Mouse (Mus musculus) right cerebral cortex, postnatal 36 days (tissue): Measurements from ENCODE around the gene Pard3.
A peak's percentile ranks its signal among the peaks of the same experiment; 100 is the strongest.

Experiments
- DNase-seq, 2 experiments: peaks; one replicate each; pipeline ENCODE4 v3.0.0; 2022; ENCODE audit warnings: low spot score in 2 of 2, mixed read lengths in 1 of 2

Pard3 gene

DNA sequence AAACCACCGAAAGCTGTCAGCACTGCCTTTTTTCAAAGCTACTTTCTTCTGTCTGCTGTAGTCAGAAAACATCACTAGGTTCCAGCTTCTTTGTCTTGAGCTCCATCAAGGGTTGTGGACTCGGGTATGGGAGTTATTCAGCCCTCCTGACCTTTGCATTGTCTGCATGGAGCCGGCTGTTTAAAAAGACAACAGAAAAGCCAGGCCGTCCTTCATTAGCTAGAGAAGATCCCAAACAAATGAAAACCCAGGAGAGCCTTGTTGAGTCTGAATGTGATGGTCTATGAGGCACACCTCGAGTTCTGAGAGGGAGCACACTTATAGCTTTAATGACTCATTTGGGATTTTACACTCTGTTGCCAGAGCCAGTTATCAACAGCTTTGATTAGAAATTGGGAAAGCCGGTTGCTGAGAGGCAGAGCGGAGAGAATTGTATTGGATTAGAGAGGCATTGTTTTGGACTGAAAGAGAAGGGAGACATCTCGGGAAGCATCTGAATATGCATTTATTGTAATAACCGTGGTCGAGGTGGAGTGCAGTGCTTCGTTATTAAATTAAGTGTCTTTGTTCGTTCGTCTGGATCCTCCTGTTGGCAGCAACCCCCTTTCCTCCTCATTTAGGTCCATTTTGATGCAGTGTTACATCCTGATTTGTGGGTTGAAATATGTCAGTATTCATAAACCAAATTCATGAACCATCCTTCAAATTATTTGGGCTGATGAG is 435.5 kb downstream of the Pard3 start:
- no peak for DNase-seq

GRCm38 (mm10) chr8:127499720-127500114 is 436.0 kb downstream of the Pard3 start:
- DNase-seq: no peak

- no peak for DNase-seq
Measured at GRCm38 (mm10) chr8:127500206-127500605, 436.5 kb downstream of the Pard3 start.

GRCm38 (mm10) chr8:127501756-127502155 is 438.1 kb downstream of the Pard3 start:
- no peak for DNase-seq

- no peak for DNase-seq
Measured at GRCm38 (mm10) chr8:127505286-127505685, 441.6 kb downstream of the Pard3 start.

GRCm38 (mm10) chr8:127506336-127506735 is 442.6 kb downstream of the Pard3 start:
- no peak for DNase-seq

GRCm38 (mm10) chr8:127511341-127511740 is 447.6 kb downstream of the Pard3 start:
- DNase-seq: no peak

DNA sequence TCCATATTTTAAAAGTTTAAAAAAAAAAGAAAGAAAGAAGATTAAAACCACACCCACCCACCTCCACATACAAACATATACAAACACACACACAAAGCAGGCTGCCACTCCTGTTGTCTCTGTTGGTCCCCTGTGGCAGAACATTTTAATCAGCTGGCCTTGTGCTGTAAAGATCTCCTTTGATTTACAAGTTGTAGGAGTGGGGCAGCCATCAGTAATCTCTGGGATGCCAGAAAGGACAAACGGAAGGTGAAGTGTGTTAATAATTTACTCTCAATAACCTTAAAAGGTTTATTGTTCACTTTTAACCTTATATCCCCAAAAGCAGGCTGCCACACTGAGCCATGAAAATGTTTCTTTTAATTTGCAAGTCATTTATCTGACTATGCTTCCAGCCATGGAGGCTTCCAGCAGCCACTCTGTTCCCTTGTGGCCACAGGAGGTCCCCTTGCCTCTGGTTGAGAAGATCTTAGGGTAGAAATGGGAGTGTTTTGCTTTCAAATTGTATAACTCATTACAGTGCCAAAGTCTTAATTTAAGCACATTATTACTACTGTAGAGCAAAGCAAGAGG is 448.4 kb downstream of the Pard3 start:
- DNase-seq: no peak

DNA sequence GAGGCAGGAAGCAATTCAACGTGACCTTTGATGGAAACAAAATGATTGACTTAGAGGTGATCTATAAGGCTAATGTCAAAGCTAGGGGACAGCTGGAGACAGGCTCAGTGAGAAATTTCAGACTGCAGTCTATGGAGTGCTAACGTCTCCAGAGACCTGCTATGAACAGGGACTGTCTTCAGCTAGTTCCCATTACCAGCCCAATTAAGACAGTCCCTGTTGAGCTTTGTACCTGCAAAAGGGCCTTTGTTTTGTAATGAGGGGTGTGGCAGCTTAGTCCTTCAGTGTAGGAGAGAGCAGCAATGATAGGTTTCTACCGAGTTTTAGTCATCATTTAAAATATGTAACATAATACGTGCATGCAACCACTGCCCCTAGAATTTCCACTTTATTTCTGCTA is 448.9 kb downstream of the Pard3 start:
- DNase-seq: no peak

DNA sequence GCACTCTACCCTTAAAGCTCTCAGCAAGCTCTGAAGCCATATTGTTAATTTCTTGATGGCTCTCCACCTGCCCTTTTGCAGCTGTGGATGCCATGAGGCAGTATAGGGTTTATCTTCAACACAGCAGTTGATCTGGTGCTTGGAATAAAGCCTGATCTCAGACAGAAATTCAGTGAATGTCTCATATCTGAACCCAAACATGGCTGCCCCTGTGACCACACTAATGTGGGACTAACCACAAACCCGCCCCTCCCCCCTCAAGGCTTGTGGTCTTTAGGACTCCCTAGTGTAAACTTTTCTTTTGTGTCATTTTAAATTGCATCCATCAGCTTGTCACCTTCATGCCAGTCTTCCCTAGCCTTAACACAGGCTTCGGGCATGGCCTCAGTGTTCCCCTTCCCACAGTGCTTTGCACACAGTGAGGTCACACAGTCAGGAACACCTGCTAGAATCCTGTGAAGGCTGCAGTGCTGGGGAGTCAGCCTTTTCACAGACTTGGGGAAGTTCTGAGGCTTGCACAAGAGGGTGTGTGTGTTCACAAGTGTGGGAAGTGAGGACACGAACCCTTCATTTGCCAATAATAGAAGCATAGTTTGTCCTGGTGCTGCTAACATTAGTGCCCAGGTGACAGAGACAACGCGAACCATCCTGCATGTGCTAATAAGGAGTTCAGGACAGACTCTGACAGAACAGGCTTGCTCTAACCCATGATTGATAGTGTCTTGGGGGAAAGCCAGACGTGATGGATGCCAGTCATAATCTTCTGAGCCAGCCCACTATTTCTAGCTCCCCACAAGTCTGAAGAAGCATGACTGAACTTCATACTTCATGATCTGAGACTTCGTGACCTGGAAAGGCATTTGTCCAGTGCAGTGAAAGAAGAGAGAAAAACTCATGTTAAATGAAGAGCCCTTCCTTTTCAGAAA is 451.4 kb downstream of the Pard3 start:
- DNase-seq: no peak

- DNase-seq: no peak
Measured at GRCm38 (mm10) chr8:127516043-127516442, 452.4 kb downstream of the Pard3 start.

DNA sequence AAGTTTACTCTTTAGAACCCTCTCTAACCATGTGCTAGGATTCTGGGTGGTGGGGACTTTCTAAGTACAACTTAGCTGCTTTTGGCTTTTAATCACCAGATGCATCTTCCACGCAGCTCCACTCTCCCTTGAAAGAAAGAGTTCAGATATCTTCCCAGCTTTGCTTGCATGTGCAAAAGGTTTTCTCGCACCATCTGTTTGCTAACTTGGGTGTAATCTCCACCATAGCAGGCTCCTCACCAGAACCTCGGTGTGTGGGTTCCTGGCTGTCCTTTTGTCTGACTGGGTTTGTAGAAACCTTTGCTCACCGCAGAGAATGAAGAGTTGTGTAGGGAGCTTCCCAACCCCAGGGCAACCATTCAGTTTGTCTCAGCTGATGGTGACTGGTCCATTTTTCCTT is 462.0 kb downstream of the Pard3 start:
- no peak for DNase-seq

DNA sequence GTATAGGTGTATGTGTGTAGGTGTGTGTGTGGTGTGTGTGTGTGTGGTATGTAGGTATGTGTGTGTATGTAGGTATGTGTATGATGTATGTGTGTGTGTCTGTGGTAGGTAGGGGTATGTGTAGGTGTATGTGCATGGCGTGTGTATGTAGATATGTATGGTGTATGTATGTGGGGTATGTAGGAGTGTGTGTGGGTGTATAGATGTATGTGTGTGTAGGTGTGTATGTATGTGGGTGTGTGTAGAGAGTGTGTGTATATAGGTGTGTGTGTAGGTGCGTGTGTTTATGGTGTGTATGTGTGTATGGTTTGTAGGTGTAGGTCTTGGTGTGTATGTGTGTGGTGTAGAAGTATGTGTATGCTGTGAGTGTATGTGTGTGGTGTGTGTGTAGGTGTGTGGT is 464.6 kb downstream of the Pard3 start:
- DNase-seq: no peak

- no peak for DNase-seq
Measured at GRCm38 (mm10) chr8:127529746-127530145, 466.1 kb downstream of the Pard3 start.

DNA sequence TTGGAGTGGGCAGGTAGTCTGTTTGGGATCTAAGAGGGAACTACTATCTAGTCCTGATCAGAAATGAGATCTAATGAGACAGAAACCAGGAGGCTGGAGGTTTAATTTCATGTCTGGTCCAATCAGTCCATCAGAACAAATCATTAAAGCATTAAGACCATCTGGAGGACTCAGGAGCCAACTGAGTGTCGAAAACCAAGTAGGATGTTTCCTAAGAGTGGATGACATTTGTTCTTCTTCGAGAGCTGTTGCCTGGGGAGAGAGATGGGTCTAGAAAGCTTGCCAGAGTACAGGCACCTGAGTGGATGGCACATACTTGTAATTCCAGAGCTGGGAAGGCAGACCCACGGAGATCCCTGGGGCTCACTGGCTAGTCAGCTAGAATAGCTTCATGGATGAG is 468.2 kb downstream of the Pard3 start:
- no peak for DNase-seq

DNA sequence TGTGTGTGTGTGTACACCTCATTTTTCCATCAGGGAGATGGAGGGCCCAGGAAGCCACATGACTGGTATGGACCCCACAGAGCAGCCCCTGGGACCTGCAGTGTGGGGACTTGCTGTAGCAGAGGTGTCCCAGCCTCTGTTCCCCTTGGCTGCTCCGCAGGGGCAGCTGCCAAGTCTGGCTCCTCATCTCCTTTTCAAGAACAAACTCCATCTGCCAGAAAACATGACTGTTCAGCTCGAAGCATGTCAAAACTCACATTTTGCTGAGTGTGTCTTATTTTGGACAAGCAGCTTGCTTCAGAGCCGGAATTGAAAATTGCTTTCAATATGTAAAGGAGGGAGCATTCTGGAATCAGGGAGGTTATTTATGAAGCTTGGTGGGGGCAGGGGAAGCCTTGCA is 471.1 kb downstream of the Pard3 start:
- DNase-seq: peak in 1 of 2 experiments; percentile 14

DNA sequence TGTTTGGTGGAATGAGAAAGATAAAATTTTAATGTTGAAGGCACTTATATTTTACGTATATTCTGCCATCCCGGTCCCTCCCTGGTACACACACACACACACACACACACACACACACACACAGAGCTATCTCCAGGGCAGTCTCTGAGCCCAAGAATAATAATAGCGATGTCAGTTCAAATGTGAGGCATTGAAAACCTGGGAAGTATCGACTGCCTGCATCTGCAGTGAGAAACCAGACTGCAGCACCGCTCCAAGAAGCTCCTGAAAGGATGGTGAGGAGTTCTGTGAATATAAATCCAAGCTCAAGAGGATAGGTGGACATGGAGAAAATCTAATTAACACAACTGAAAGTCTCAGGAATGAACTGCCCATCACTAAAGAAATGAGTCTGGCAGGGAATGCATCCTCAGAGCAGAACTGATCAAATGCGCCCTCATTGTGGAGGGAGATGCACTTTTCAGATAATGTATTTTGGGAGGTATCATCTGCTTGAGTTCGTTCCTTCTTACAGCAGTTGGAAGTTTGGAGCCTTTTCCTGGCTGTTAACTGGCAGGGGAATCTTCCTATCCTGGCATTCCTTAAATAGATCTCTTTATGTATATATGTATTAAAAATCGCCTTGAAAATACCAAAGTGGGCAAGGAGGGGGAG is 471.6 kb downstream of the Pard3 start:
- DNase-seq: no peak

DNA sequence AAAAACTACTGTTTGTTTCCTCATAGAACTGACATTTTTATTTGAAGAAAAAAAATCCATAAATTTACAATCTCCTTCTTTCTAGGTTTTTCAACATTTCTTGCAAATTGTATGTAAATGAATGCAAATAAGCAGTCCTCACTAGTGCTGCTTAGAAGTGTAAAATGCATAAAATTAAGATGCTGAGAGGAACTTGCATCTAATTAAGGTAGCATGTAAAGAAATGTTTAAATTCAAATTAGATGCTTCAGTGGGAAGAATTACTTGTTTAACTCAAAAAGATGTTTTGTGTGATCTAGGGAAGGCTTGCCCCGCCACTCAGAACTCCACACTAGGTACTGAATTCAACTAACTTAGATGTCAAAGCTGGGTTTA is 472.1 kb downstream of the Pard3 start:
- DNase-seq: no peak

- DNase-seq: no peak
Measured at GRCm38 (mm10) chr8:127539803-127540202, 476.1 kb downstream of the Pard3 start.

- no peak for DNase-seq
Measured at GRCm38 (mm10) chr8:127540273-127540672, 476.6 kb downstream of the Pard3 start.

- DNase-seq: no peak
Measured at GRCm38 (mm10) chr8:127542162-127542561, 478.5 kb downstream of the Pard3 start.

DNA sequence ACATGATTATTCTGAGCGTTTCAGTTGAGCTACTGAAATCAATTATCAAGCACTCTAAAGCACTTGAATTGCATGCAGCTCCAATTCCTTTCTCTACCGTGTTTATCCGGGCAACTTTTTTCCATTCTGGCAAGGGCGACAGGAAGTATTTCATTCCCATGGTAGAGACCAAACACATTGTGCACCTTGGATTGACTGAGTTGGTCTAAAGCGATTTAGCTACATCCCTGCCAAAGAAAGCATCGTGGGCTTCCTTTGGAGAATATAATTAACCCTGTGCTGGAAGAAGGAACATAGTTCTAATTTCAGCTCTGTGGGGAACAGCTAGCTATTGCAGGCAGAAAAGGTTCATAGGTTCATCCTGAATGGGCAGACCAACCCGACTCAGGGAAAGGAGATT is 480.0 kb downstream of the Pard3 start:
- DNase-seq: no peak
